Mouse (Mus musculus) forebrain, embryonic 14.5 days (tissue): Measurements from ENCODE around the gene Cbln4. TPM values are rescaled to one million over a fixed set of nuclear protein-coding genes. Genes with fewer than 3 reads are reported as not detected.
A peak's percentile ranks its signal among the peaks of the same experiment; 100 is the strongest.

Experiments
- ATAC-seq: fragments of 200-750 bp; cut with Nextera tagmentation; 2 replicates; pipeline ENCODE4 v1.8.0; 2017; ENCODE audit warnings: mild to moderate bottlenecking, moderate library complexity
- DNase-seq: peaks from one replicate; pipeline ENCODE4 v3.0.0-alpha.2; 2015; ENCODE audit warnings: low spot score
- H3K27ac ChIP-seq: fragments of 300-500 bp; sonication (generic); 2 replicates; pipeline ENCODE4 v1.5.1; 2014; ENCODE audit warnings: low read depth, mild to moderate bottlenecking, control low read depth, low read length, moderate library complexity
- H3K27me3 ChIP-seq: fragments of 300-500 bp; sonication (generic); replicated peaks from 2 replicates; pipeline ENCODE4 v1.6.1; 2014; ENCODE audit warnings: low read length, control low read depth, mixed read lengths; ENCODE audit not compliant: control insufficient read depth, insufficient read depth
- H3K36me3 ChIP-seq: fragments of 300-500 bp; sonication (generic); 2 replicates; pipeline ENCODE4 v1.6.1; 2014; ENCODE audit warnings: low read length, control low read depth; ENCODE audit not compliant: control insufficient read depth, insufficient read depth
- H3K4me1 ChIP-seq: fragments of 300-500 bp; sonication (generic); 2 replicates; pipeline ENCODE4 v1.6.1; 2014; ENCODE audit warnings: antibody characterized with exemption, low read length, control low read depth; ENCODE audit not compliant: control insufficient read depth, insufficient read depth
- H3K4me2 ChIP-seq: fragments of 300-500 bp; sonication (generic); 2 replicates; pipeline ENCODE4 v1.6.1; 2014; ENCODE audit warnings: mild to moderate bottlenecking, control low read depth, low read length
- H3K4me3 ChIP-seq: fragments of 300-500 bp; sonication (generic); 2 replicates; pipeline ENCODE4 v1.5.1; 2014; ENCODE audit warnings: low read depth, low read length, control low read depth
- H3K9ac ChIP-seq: fragments of 300-500 bp; sonication (generic); 2 replicates; pipeline ENCODE4 v1.6.1; 2014; ENCODE audit warnings: mild to moderate bottlenecking, low read length, control low read depth, moderate library complexity
- H3K9me3 ChIP-seq: fragments of 300-500 bp; sonication (generic); replicated peaks from 2 replicates; pipeline ENCODE4 v1.6.1; 2016; ENCODE audit warnings: low read length, control low read depth, mixed read lengths; ENCODE audit not compliant: control insufficient read depth
- WGBS: fragments of 180-500 bp; shearing (Covaris S2); extraction: QIAGEN DNeasy Blood & Tissue Kit; methylation state at CpG from one replicate; pipeline ENCODE4 v1.1.7; 2014; 5-methylcytosine and 5-hydroxymethylcytosine counted together
- polyA plus RNA-seq: library from polyadenylated mRNA; unstranded; fragments of >200 nt; fragmentation: Nextera tagmentation; extraction: Ambion mirVana; gene quantifications from 2 replicates; pipeline ENCODE4 v1.2.1, GENCODE M21; 2014

Cbln4 gene
- polyA plus RNA-seq: 7.6 and 12.1 TPM in 2 replicates

DNA sequence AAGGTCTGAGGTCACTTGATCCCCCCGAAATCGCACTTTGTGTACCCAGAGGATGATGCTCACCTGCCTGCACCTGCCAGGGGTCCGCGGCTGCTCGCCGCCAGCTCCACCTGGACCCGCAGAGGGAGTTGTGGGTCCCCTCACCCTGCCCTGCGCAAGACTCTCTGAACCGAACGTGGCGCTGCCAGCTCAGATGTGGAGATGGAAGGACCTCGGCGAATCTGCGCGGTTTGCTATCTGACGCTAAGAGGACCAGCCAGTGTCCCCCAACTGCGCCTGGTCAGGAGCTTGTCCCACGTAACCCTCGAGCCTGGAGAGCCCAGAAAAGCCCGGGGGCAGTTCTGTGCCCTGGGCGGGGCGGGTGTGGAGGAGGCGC, at the start of gene Cbln4:
Cbln4 (minus strand) TSS at position 232 of the 376 bp plus-strand sequence.
- H3K4me3 ChIP-seq: peak within 1 kb of the TSS; percentile 38
- H3K4me1 ChIP-seq: peaks cover 7% of the 10 kb centered on the region; the same call in 1 of the 2 replicates
- H3K36me3 ChIP-seq: no peaks in the 10 kb centered on the region
- no peaks in the 10 kb centered on the region for H3K9me3 ChIP-seq
- WGBS: 2% methylated on average over 23 of the region's 23 CpGs
- DNase-seq (peak; percentile 32), ATAC-seq (peak; percentile 4; the same call in 1 of the 2 replicates)
- peak within 1 kb of the TSS; percentile 83 for H3K4me2 ChIP-seq
- H3K27me3 ChIP-seq: peaks cover 41% of the 10 kb centered on the region
- H3K27ac ChIP-seq: no peak within 1 kb of the TSS
- H3K9ac ChIP-seq: peak within 1 kb of the TSS; percentile 54

DNA sequence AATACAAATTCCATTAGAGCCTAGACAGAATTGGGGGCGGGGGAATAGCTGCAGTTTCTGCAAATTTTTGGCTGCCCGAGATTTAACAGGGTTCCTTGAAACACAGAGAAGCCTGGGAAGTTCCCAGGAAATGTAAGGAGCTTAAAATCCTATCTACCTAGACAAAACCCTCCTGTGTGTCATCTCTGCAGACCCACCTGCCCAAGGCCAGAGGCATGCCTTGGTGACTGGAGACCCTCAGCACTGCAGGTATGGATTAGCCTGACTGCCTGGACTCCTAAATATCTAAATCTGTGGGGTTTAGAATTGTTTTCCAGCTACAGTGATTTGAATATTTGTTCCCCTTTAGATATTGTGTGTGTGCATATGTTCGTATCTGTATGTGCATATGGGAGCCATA, 35.3 kb upstream of the Cbln4 start:
- Histone ChIP-seq H3K27me3 (no peaks in the 10 kb centered on the region), H3K4me2 (no peak overlapping the region), H3K27ac (no peak overlapping the region), H3K4me3 (no peak overlapping the region), H3K36me3 (no peaks in the 10 kb centered on the region), H3K9me3 (no peaks in the 10 kb centered on the region), H3K9ac (no peak overlapping the region), H3K4me1 (peaks cover 5% of the 10 kb centered on the region; the same call in 1 of the 2 replicates)
- ATAC-seq (no peak), DNase-seq (no peak)
- 77% methylated on average over 3 of the region's 3 CpGs for WGBS

DNA sequence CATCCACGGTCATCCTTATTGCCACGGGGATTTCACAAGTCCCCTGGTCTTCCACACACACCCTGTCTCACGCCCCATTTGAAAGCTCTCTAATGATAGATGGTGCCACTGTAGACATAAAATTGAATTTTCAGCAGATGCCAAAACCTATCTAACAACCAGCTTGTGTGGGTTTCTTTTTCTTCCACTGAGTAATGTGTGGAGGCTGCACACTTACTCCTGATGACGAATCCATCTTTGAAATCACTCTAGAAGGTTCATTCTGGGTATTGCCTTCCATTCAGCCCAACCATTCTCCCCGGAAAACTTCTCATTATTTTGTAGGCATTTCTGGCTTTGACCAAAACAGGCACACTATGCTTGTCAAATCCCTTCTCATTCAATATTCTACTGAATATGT, 33.0 kb upstream of the Cbln4 start:
- peaks cover 5% of the 10 kb centered on the region; the same call in 1 of the 2 replicates for H3K4me1 ChIP-seq
- H3K27me3 ChIP-seq: no peaks in the 10 kb centered on the region
- DNase-seq (no peak), ATAC-seq (no peak)
- H3K36me3 ChIP-seq: no peaks in the 10 kb centered on the region
- no peaks in the 10 kb centered on the region for H3K9me3 ChIP-seq
- no peak overlapping the region for H3K4me2 ChIP-seq
- 90% methylated on average over 5 of the region's 5 CpGs for WGBS
- H3K4me3 ChIP-seq: no peak overlapping the region
- no peak overlapping the region for H3K27ac ChIP-seq
- no peak overlapping the region for H3K9ac ChIP-seq

- DNase-seq (no peak), ATAC-seq (no peak)
- no peaks in the 10 kb centered on the region for H3K4me1 ChIP-seq
- no peaks in the 10 kb centered on the region for H3K27me3 ChIP-seq
- H3K27ac ChIP-seq: no peak overlapping the region
- no peak overlapping the region for H3K9ac ChIP-seq
- H3K4me2 ChIP-seq: no peak overlapping the region
- H3K9me3 ChIP-seq: no peaks in the 10 kb centered on the region
- H3K4me3 ChIP-seq: no peak overlapping the region
- 93% methylated on average over 7 of the region's 7 CpGs for WGBS
- no peaks in the 10 kb centered on the region for H3K36me3 ChIP-seq
These were observed 19.6 kb upstream of the Cbln4 start for GRCm38 (mm10) chr2:172062876-172063275.

- Histone ChIP-seq H3K9me3 (no peaks in the 10 kb centered on the region), H3K4me1 (no peaks in the 10 kb centered on the region), H3K27me3 (no peaks in the 10 kb centered on the region), H3K4me2 (no peak overlapping the region), H3K27ac (no peak overlapping the region), H3K36me3 (no peaks in the 10 kb centered on the region), H3K9ac (no peak overlapping the region), H3K4me3 (no peak overlapping the region)
- WGBS: 63% methylated on average over 3 of the region's 3 CpGs
- no peak for DNase-seq
- no peak for ATAC-seq
These were observed 16.5 kb upstream of the Cbln4 start for GRCm38 (mm10) chr2:172059747-172060146.

DNA sequence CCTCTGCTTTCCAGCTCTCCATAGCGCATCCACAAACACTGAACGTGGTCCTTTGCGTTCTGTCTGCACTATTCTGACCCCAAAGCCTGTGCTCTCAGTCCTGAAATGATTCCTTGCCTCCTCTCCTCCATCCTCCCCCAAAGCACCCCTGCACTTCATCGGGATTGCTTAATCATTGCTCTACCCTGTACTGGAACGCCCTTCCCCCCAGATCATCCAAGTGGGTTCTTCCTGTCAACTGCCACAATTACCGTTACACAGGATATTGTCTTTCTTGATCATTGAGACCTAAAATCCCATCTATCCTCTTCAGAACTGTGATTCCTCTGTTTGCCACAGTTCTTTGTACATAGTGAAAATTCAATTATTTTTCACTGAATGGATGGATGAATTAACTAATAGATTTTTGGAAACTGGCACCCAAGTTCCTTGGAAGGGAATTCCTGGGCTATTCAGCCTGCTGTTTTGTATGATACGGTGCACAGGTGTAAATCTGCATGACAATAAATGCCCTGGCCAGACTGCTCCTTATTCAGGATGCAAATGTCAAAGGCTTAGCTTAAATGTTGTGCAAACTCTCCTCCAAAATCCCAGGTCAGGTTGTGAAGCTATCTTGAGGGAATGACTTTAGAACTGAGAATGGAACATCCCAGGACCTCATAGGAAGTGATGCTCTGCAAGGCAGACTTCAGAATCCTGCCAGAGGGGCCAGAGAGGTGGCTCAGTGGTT, 15.8 kb upstream of the Cbln4 start:
- Histone ChIP-seq H3K27me3 (no peaks in the 10 kb centered on the region), H3K4me2 (no peak overlapping the region), H3K27ac (no peak overlapping the region), H3K4me1 (no peaks in the 10 kb centered on the region), H3K36me3 (no peaks in the 10 kb centered on the region), H3K4me3 (no peak overlapping the region), H3K9me3 (no peaks in the 10 kb centered on the region), H3K9ac (no peak overlapping the region)
- DNase-seq (no peak), ATAC-seq (no peak)
- whole genome bisulfite sequencing: 64% methylated on average over 7 of the region's 7 CpGs

- no peak for DNase-seq
- Histone ChIP-seq H3K4me1 (peaks cover 7% of the 10 kb centered on the region; the same call in 1 of the 2 replicates), H3K27ac (no peak overlapping the region), H3K36me3 (no peaks in the 10 kb centered on the region), H3K9me3 (no peaks in the 10 kb centered on the region), H3K4me2 (no peak overlapping the region), H3K4me3 (no peak overlapping the region), H3K27me3 (peaks cover 34% of the 10 kb centered on the region), H3K9ac (no peak overlapping the region)
- no peak for ATAC-seq
- 61% methylated on average over 7 of the region's 7 CpGs for WGBS
These were observed 2.7 kb upstream of the Cbln4 start for GRCm38 (mm10) chr2:172046002-172046401.

GRCm38 (mm10) chr2:172042607-172043234, 545 bp downstream of the Cbln4 start:
- DNase-seq: peak; percentile 30
- H3K9ac ChIP-seq: peak overlapping the region; percentile 54
- H3K4me1 ChIP-seq: peaks cover 7% of the 10 kb centered on the region; the same call in 1 of the 2 replicates
- H3K4me3 ChIP-seq: peak overlapping the region; percentile 38
- ATAC-seq: peak; percentile 30
- no peaks in the 10 kb centered on the region for H3K36me3 ChIP-seq
- H3K4me2 ChIP-seq: peak overlapping the region; percentile 83
- no peaks in the 10 kb centered on the region for H3K9me3 ChIP-seq
- no peak overlapping the region for H3K27ac ChIP-seq
- WGBS: under 1% methylated on average over 46 of the region's 46 CpGs
- peaks cover 41% of the 10 kb centered on the region for H3K27me3 ChIP-seq

GRCm38 (mm10) chr2:172042125-172042524, 1.1 kb downstream of the Cbln4 start:
- peak overlapping the region; percentile 38 for H3K4me3 ChIP-seq
- peaks cover 41% of the 10 kb centered on the region for H3K27me3 ChIP-seq
- WGBS: under 1% methylated on average over 34 of the region's 34 CpGs
- peak; percentile 73 for ATAC-seq
- no peak overlapping the region for H3K27ac ChIP-seq
- no peaks in the 10 kb centered on the region for H3K9me3 ChIP-seq
- peak; percentile 84 for DNase-seq
- peak overlapping the region; percentile 54 for H3K9ac ChIP-seq
- peak overlapping the region; percentile 83 for H3K4me2 ChIP-seq
- peaks cover 7% of the 10 kb centered on the region; the same call in 1 of the 2 replicates for H3K4me1 ChIP-seq
- H3K36me3 ChIP-seq: no peaks in the 10 kb centered on the region
